Mouse (Mus musculus): Measurements from ENCODE around the gene A130010J15Rik.

GRCm38 (mm10) chr1:193191675-193192283, 23.9 kb downstream of the A130010J15Rik start:
- TF ChIP-seq CTCF (IDR thresholded peaks at IDR 0.05; ENCODE audit: low read depth, low read length) (no peak), GATA1 (IDR thresholded peaks at IDR 0.05; ENCODE audit: borderline replicate concordance, low read length) (no peak)
